Mouse (Mus musculus): ENCODE measurements at regions not wholly inside any gene's neighbourhood (a gene's known extent, or its start where the extent isn't known, plus 50 kb on each side); places are given as distances from the start of the nearest gene placed in this dataset.

DNA sequence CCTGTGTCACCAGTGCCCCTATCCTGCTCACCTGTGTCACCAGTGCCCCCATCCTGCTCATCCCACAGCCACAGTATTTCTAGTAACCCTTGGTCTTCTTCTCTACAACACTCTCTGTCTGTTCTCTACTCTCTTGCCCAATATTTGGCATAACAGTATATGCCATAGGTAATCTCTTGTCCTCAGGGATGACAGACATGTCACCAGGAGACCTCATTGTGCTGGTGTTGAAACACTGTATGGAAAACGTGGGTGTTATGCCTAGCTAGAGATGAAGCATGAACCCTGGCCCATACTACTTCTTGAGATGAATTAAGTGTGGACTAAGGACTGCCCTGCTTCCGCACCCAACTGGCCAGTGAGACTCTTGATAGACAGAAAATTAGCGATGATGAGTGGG, 241.4 kb downstream of the Bcl11a start:
- TF ChIP-seq CTCF (IDR thresholded peaks at IDR 0.05; ENCODE audit: low read depth) (no peak), EP300 (IDR thresholded peaks at IDR 0.05; ENCODE audit: low read depth) (no peak)
